Mouse (Mus musculus) midbrain, embryonic 16.5 days (tissue): ENCODE results near the gene Zfp82. TPM values are rescaled to one million over a fixed set of nuclear protein-coding genes. Genes with fewer than 3 reads are reported as not detected.
"Not testable (repeated sequence)": the region's sequence is repeated elsewhere in the genome, so short reads cannot be mapped to it uniquely, and the experiment has no call there.

Experiments
- ATAC-seq: fragments of 200-750 bp; cut with Nextera tagmentation; 2 replicates; pipeline ENCODE4 v1.8.0; 2017; ENCODE audit warnings: moderate TSS enrichment
- H3K27ac ChIP-seq: fragments of 300-500 bp; sonication (generic); 2 replicates; pipeline ENCODE4 v1.5.1; 2014; ENCODE audit warnings: mild to moderate bottlenecking, low read length, mixed read lengths
- H3K27me3 ChIP-seq: fragments of 300-500 bp; sonication (generic); 2 replicates; pipeline ENCODE4 v1.6.1; 2014; ENCODE audit warnings: low read depth, low read length, mixed read lengths; ENCODE audit not compliant: control insufficient read depth, insufficient read depth
- H3K36me3 ChIP-seq: fragments of 300-500 bp; sonication (generic); 2 replicates; pipeline ENCODE4 v1.6.1; 2014; ENCODE audit warnings: mild to moderate bottlenecking, low read length, moderate library complexity, mixed read lengths; ENCODE audit not compliant: control insufficient read depth, insufficient read depth
- H3K4me1 ChIP-seq: fragments of 300-500 bp; sonication (generic); 2 replicates; pipeline ENCODE4 v1.6.1; 2014; ENCODE audit warnings: mild to moderate bottlenecking, low read length, mixed read lengths; ENCODE audit not compliant: control insufficient read depth, insufficient read depth
- H3K4me2 ChIP-seq: fragments of 300-500 bp; sonication (generic); 2 replicates; pipeline ENCODE4 v1.6.1; 2014; ENCODE audit warnings: mild to moderate bottlenecking, low read length, mixed read lengths
- H3K4me3 ChIP-seq: fragments of 300-500 bp; sonication (generic); 2 replicates; pipeline ENCODE4 v1.5.1; 2014; ENCODE audit warnings: low read depth, mild to moderate bottlenecking, low read length, moderate library complexity, mixed read lengths
- H3K9ac ChIP-seq: fragments of 300-500 bp; sonication (generic); 2 replicates; pipeline ENCODE4 v1.6.1; 2014; ENCODE audit warnings: low read depth, low read length, mixed read lengths
- H3K9me3 ChIP-seq: fragments of 300-500 bp; sonication (generic); replicated peaks from 2 replicates; pipeline ENCODE4 v1.6.1; 2014; ENCODE audit warnings: mild to moderate bottlenecking, low read length, mixed read lengths; ENCODE audit not compliant: control insufficient read depth, poor library complexity, severe bottlenecking
- WGBS: fragments of 180-500 bp; shearing (Covaris S2); extraction: QIAGEN DNeasy Blood & Tissue Kit; methylation state at CpG from one replicate; pipeline ENCODE4 v1.1.7; 2014; 5-methylcytosine and 5-hydroxymethylcytosine counted together
- polyA plus RNA-seq: library from polyadenylated mRNA; unstranded; fragments of >200 nt; fragmentation: Nextera tagmentation; extraction: Ambion mirVana; gene quantifications from 2 replicates; pipeline ENCODE4 v1.2.1, GENCODE M21; 2015

The Zfp82 gene
- 10.2 and 13.4 TPM in 2 replicates for polyA plus RNA-seq

- H3K4me3 ChIP-seq: peak within 1 kb of the TSS; percentile 75
- H3K27me3 ChIP-seq: no peaks in the 10 kb centered on the region
- H3K4me1 ChIP-seq: peaks cover 8% of the 10 kb centered on the region
- peak within 1 kb of the TSS; percentile 92 for H3K27ac ChIP-seq
- H3K9me3 ChIP-seq: no peaks in the 10 kb centered on the region
- H3K9ac ChIP-seq: peak within 1 kb of the TSS; percentile 82
- peaks cover 2% of the 10 kb centered on the region; the same call in 1 of the 2 replicates for H3K36me3 ChIP-seq
- peak; percentile 95 for ATAC-seq
- under 1% methylated on average over 50 of the region's 50 CpGs for WGBS
- peak within 1 kb of the TSS; percentile 94 for H3K4me2 ChIP-seq
Observed at GRCm38 (mm10) chr7:30072146-30073028, at the start of gene Zfp82. Gene Zfp82, minus strand, starts transcription at chr7:30072900.

DNA sequence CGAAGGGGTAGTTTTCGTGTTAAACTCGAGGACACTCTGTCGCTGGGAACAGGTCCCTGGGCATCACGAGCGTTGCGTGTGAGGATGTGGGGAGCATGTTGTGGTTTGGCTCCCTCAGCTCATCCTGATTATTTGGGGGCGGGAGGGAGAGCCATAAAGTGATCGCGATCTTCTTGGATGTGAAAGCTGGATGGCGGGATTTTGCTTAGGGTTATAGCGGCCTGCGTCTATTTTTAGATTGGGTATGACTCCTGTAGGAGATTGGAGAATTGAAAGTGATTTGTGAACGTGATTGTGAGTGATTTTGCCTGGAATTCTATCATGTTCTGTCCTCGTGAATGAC is 49.5 kb upstream of the Zfp82 start:
- Histone ChIP-seq H3K9ac (peak overlapping the region; percentile 89), H3K4me2 (peak overlapping the region; percentile 88), H3K4me1 (peaks cover 16% of the 10 kb centered on the region), H3K27me3 (no peaks in the 10 kb centered on the region), H3K9me3 (no peaks in the 10 kb centered on the region), H3K4me3 (peak overlapping the region; percentile 83), H3K36me3 (peaks cover 3% of the 10 kb centered on the region; the same call in 1 of the 2 replicates), H3K27ac (peak overlapping the region; percentile 88)
- ATAC-seq: peak; percentile 52
- WGBS: 6% methylated on average over 15 of the region's 15 CpGs

DNA sequence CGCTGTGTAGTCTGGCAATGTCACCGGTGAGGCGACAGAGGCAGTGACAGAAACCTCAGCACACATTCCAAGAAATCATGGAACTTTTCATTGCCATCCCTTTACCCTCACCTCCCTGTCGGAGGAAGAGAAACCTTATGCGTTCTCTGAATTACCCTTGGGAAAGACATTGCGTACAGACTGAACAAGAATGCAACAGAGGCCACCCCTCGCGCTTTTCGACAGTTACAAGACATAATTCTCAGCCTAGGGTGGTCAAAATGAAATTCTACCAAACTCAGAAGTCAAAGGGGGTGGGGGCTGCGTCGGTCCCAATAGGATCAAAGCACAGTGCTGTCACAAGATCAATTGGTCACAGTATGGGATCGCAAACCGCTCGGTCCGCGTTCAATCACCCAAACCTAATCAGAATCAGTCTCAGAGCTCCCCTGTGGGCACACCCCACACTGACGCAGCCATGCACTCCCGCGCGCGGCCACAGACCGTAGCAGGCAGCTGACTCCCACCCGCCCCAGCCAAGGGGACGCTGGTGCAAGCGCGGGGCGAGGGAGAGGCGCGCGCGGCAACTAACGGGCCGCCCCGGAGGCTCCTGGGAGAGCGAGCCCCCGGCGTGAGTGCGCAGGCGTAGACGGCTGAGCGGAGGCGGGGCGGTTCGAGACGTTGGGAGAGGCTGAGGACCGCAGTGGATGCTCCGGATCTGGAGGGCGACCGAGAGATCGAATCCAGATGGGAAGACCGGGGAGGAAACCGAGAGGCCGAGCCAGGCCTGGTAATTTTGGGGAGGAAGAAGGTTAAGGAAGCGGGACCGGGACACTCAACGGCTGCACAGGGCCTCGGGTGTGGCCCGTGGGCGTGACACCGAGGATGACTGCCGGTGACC is 48.8 kb upstream of the Zfp82 start, which contains the start of gene Zfp382:
Zfp382 (plus strand) TSS at position 635 of the 880 bp plus-strand sequence.
- Histone ChIP-seq H3K4me2 (peak within 1 kb of the TSS; percentile 88), H3K9me3 (no peaks in the 10 kb centered on the region), H3K4me1 (peaks cover 16% of the 10 kb centered on the region), H3K36me3 (peaks cover 3% of the 10 kb centered on the region; the same call in 1 of the 2 replicates), H3K27ac (peak within 1 kb of the TSS; percentile 88), H3K4me3 (peak within 1 kb of the TSS; percentile 83), H3K27me3 (no peaks in the 10 kb centered on the region), H3K9ac (peak within 1 kb of the TSS; percentile 89)
- ATAC-seq: peak; percentile 98
- WGBS: under 1% methylated on average over 61 of the region's 61 CpGs

DNA sequence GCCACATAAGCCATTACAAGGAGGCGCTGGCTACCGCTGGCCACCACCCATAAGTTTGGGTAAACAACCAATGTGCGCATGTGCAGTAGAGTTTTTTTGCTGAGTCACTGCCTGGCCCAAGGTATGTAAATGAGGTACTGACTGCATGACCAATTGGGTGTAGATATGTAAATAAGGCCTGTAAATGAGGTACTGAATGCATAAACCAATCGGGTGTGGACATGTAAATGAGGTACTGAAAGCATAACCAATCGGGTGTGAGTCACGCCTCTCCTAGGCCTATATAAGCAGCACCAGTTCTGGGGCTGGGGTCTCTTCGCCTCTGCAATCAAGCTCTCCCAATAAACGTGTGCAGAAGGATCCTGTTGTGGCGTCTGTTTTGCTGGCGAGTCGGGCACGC is 45.2 kb upstream of the Zfp82 start:
- 94% methylated on average over 12 of the region's 12 CpGs for WGBS

DNA sequence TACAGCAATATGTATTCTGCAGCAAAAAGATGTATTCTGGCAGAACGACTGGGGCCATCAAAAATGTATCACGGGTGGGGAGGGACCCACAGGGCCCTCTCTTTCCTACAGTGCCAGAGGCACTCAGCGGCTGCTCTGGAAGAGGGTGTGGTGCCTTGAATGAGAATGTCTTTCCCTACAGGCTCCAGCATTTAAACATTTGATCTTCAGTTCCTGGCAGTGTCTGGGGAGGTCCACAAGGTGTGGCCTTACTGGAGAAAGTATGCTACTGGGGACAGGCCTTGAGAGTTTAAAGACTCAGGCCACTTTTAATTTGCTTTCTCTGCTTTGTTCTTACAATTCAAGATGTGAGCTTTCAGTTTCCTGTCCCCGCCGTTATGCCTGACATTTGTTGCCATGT is 43.4 kb upstream of the Zfp82 start:
- Histone ChIP-seq H3K4me2 (no peak overlapping the region), H3K4me1 (peaks cover 2% of the 10 kb centered on the region; the same call in 1 of the 2 replicates), H3K4me3 (no peak overlapping the region), H3K27ac (no peak overlapping the region), H3K9me3 (no peaks in the 10 kb centered on the region), H3K27me3 (no peaks in the 10 kb centered on the region), H3K36me3 (no peaks in the 10 kb centered on the region), H3K9ac (no peak overlapping the region)
- ATAC-seq: no peak
- WGBS: 93% methylated on average over 5 of the region's 5 CpGs

More for the DNA sequence above, 45.2 kb upstream of the Zfp82 start:
- not testable (repeated sequence) for H3K4me3 ChIP-seq, H3K4me1 ChIP-seq, ATAC-seq, H3K27ac ChIP-seq, H3K27me3 ChIP-seq, H3K9me3 ChIP-seq, H3K36me3 ChIP-seq, H3K4me2 ChIP-seq, H3K9ac ChIP-seq

GRCm38 (mm10) chr7:30099297-30099696 is 26.6 kb upstream of the Zfp82 start:
- H3K27me3 ChIP-seq: no peaks in the 10 kb centered on the region
- no peak overlapping the region for H3K27ac ChIP-seq
- peaks cover 18% of the 10 kb centered on the region for H3K4me1 ChIP-seq
- H3K9me3 ChIP-seq: peaks cover 4% of the 10 kb centered on the region; the same call in 1 of the 2 replicates
- H3K9ac ChIP-seq: no peak overlapping the region
- ATAC-seq: no peak
- H3K4me3 ChIP-seq: no peak overlapping the region
- no peak overlapping the region for H3K4me2 ChIP-seq
- H3K36me3 ChIP-seq: peaks cover 37% of the 10 kb centered on the region
- 98% methylated on average over 13 of the region's 13 CpGs for WGBS

DNA sequence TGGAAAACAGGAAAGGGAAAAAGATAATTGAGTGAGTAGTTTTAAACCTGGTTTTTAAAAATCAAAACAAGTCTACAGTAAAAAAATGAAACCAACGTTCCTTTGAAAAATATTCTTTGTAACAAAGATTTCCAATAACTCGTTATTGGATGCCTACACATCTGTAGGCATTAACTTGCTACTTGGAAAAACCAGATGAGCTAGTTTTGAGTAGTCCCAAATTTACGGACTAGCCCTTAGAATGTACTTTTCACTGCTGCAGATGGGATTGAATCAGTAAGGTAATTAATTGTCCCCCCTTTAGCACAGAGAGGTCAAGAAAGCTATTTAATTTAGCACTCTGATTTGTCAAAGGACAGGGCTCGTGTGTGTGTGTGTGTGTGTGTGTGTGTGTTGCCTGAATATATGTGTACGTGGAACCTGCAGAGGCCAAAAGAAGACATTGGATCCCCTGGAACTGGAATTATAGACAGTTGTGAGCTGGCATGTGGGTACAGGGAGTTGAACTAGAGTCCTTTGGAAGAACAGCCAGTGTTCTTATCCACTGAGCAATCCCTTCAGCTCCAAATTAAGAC is 22.9 kb upstream of the Zfp82 start:
- Histone ChIP-seq H3K9ac (peak overlapping the region; percentile 64), H3K4me2 (peak overlapping the region; percentile 74), H3K4me3 (peak overlapping the region; percentile 78), H3K36me3 (peaks cover 13% of the 10 kb centered on the region), H3K4me1 (peaks cover 23% of the 10 kb centered on the region), H3K27ac (peak overlapping the region; percentile 18; the same call in 1 of the 2 replicates), H3K9me3 (no peaks in the 10 kb centered on the region), H3K27me3 (no peaks in the 10 kb centered on the region)
- ATAC-seq: no peak
- 3% methylated on average over 5 of the region's 5 CpGs for WGBS

GRCm38 (mm10) chr7:30094646-30095429 is 22.1 kb upstream of the Zfp82 start, which contains the start of gene Zfp260:
Gene Zfp260, plus strand, starts transcription at chr7:30094777.
- H3K27ac ChIP-seq: peak within 1 kb of the TSS; percentile 98
- ATAC-seq: peak; percentile 81
- under 1% methylated on average over 26 of the region's 26 CpGs for WGBS
- peak within 1 kb of the TSS; percentile 74 for H3K4me2 ChIP-seq
- no peaks in the 10 kb centered on the region for H3K27me3 ChIP-seq
- peaks cover 6% of the 10 kb centered on the region for H3K36me3 ChIP-seq
- no peaks in the 10 kb centered on the region for H3K9me3 ChIP-seq
- H3K4me1 ChIP-seq: peaks cover 23% of the 10 kb centered on the region
- peak within 1 kb of the TSS; percentile 94 for H3K9ac ChIP-seq
- H3K4me3 ChIP-seq: peak within 1 kb of the TSS; percentile 78
